Mouse (Mus musculus): ENCODE results near the gene Spg20.

- TF ChIP-seq CTCF (IDR thresholded peaks at IDR 0.05; ENCODE audit: low read depth, low read length) (no peak), POLR2A (IDR thresholded peaks at IDR 0.05; ENCODE audit: extremely low read depth, insufficient read depth, low read length) (no peak)
Observed at GRCm38 (mm10) chr3:55105372-55106023, 6.4 kb upstream of the Spg20 start.
